20 mouse cellular contexts compared by ENCODE assay signal in the genomic region with DNA sequence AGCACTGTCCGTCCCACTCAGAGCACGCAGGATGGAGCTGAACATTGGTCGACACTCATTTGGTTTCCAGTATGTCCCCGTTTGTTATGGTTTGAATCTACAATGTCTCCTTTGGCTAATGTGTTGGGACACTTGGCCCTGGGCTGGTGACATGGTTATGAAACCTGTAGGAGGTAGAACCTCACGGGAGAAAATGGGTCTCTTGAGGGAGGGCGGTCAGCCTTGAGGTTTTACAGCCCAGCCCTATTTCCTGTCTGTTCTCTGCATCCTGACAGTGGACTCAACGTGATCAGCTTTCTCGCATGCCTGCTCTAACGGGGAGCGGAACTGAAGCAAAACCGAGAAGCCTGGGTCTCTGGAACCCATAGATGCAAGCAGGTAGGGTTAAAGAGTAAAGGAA.
"Had no signal": no experiment of that assay in that cellular context is flagged by ENCODE, and none has a peak within 500 bp of the region (broad histone marks: within the 10 kb centered on the region; RNA-seq: fewer than 3 reads in every experiment).

No protein-coding gene starts in this region.

- ATAC-seq: lung, postnatal 0 days had no signal

- H3K9ac ChIP-seq: limb, embryonic 13.5 days; liver, embryonic 13.5 days; lung, embryonic 14.5 days; neural tube, embryonic 13.5 days had no signal

- H3K4me3 ChIP-seq: layer of hippocampus, adult 2 months; limb, embryonic 10.5 days; limb, embryonic 13.5 days; liver, embryonic 13.5 days; neural tube, embryonic 13.5 days had no signal

- DNase-seq: kidney, adult 18-20 months; kidney, adult 9 months; kidney, postnatal 14 days; layer of hippocampus, adult 9-11 months; liver; liver, embryonic 13.5 days; lung, embryonic 14.5 days; midbrain, embryonic 14.5 days; retina, postnatal 1 day; right cerebral cortex, postnatal 25 days; spleen, adult 18-20 months; thymus, adult 18-20 months; thymus, postnatal 36 days had no signal

- H3K27ac ChIP-seq: layer of hippocampus, adult 2 months; limb, embryonic 10.5 days; limb, embryonic 13.5 days; liver, embryonic 13.5 days; macrophage; neural tube, embryonic 13.5 days had no signal

- H3K9me3 ChIP-seq: limb, embryonic 10.5 days; limb, embryonic 13.5 days; liver, embryonic 13.5 days; neural tube, embryonic 13.5 days had no signal

- H3K27me3 ChIP-seq: limb, embryonic 13.5 days; liver, embryonic 13.5 days; neural tube, embryonic 13.5 days had no signal

- H3K36me3 ChIP-seq: limb, embryonic 10.5 days; limb, embryonic 13.5 days; liver, embryonic 13.5 days; neural tube, embryonic 13.5 days had no signal

- H3K4me2 ChIP-seq: limb, embryonic 13.5 days; liver, embryonic 13.5 days; lung, embryonic 14.5 days; midbrain, embryonic 11.5 days; neural tube, embryonic 13.5 days had no signal
